Mouse (Mus musculus): ENCODE results near the gene Sphk1. TPM values are rescaled to one million over a fixed set of nuclear protein-coding genes. Genes with fewer than 3 reads are reported as not detected.

The Sphk1 gene
- polyA plus RNA-seq, 1 experiment = 15.7 TPM

GRCm38 (mm10) chr11:116533341-116534153 is 2.8 kb downstream of the Sphk1 start:
- Histone ChIP-seq H3K36me3 (ENCODE audit: control insufficient read depth, insufficient read depth, low read length) (no peaks in the 10 kb centered on the region), H3K4me3 (ENCODE audit: control insufficient read depth, insufficient read depth, low read length) (peak overlapping the region; percentile 26), H3K4me1 (replicated peaks; ENCODE audit: control insufficient read depth, insufficient read depth, low read length) (peaks cover 15% of the 10 kb centered on the region), H3K27me3 (ENCODE audit: control insufficient read depth, insufficient read depth, low read length) (peaks cover 23% of the 10 kb centered on the region), H3K27ac (ENCODE audit: control insufficient read depth, insufficient read depth, low read length) (no peak overlapping the region)
- WGBS = 2% methylated on average over 63 of the region's 63 CpGs
- TF ChIP-seq POLR2A (IDR thresholded peaks at IDR 0.05; ENCODE audit: control insufficient read depth, extremely low read depth, insufficient read depth, low read length, poor library complexity) = no peak
- no peak for TF ChIP-seq CTCF (IDR thresholded peaks at IDR 0.05; ENCODE audit: borderline replicate concordance, control insufficient read depth, extremely low read depth, insufficient read depth, low read length, poor library complexity)
- DNase-seq = no peak

- Histone ChIP-seq H3K4me3 (ENCODE audit: control insufficient read depth, insufficient read depth, low read length) (no peak overlapping the region), H3K27me3 (ENCODE audit: control insufficient read depth, insufficient read depth, low read length) (peaks cover 23% of the 10 kb centered on the region), H3K27ac (ENCODE audit: control insufficient read depth, insufficient read depth, low read length) (no peak overlapping the region), H3K36me3 (ENCODE audit: control insufficient read depth, insufficient read depth, low read length) (0 out of 2 replicates have a peak, but pooled peaks cover 2% of the 10 kb centered on the region), H3K4me1 (replicated peaks; ENCODE audit: control insufficient read depth, insufficient read depth, low read length) (peaks cover 15% of the 10 kb centered on the region)
- 21% methylated on average over 20 of the region's 20 CpGs for WGBS
- DNase-seq = peak; percentile 60
- TF ChIP-seq POLR2A (IDR thresholded peaks at IDR 0.05; ENCODE audit: control insufficient read depth, extremely low read depth, insufficient read depth, low read length, poor library complexity) (no peak), CTCF (IDR thresholded peaks at IDR 0.05; ENCODE audit: borderline replicate concordance, control insufficient read depth, extremely low read depth, insufficient read depth, low read length, poor library complexity) (peak; percentile 41; the same call in 1 of the 2 replicates)
These were observed 3.6 kb downstream of the Sphk1 start for GRCm38 (mm10) chr11:116534154-116534865.

GRCm38 (mm10) chr11:116536685-116537084 is 6.0 kb downstream of the Sphk1 start:
- TF ChIP-seq CTCF (IDR thresholded peaks at IDR 0.05; ENCODE audit: borderline replicate concordance, control insufficient read depth, extremely low read depth, insufficient read depth, low read length, poor library complexity) = no peak
- no peak for TF ChIP-seq POLR2A (IDR thresholded peaks at IDR 0.05; ENCODE audit: control insufficient read depth, extremely low read depth, insufficient read depth, low read length, poor library complexity)
- H3K27ac ChIP-seq (ENCODE audit: control insufficient read depth, insufficient read depth, low read length) = no peak overlapping the region
- H3K27me3 ChIP-seq (ENCODE audit: control insufficient read depth, insufficient read depth, low read length) = peaks cover 15% of the 10 kb centered on the region
- peaks cover 15% of the 10 kb centered on the region for H3K4me1 ChIP-seq (replicated peaks; ENCODE audit: control insufficient read depth, insufficient read depth, low read length)
- 94% methylated on average over 7 of the region's 7 CpGs for WGBS
- H3K36me3 ChIP-seq (ENCODE audit: control insufficient read depth, insufficient read depth, low read length) = 0 out of 2 replicates have a peak, but pooled peaks cover 3% of the 10 kb centered on the region
- H3K4me3 ChIP-seq (ENCODE audit: control insufficient read depth, insufficient read depth, low read length) = no peak overlapping the region
- no peak for DNase-seq

- H3K27ac ChIP-seq (ENCODE audit: control insufficient read depth, insufficient read depth, low read length) = no peak overlapping the region
- peaks cover 13% of the 10 kb centered on the region for H3K4me1 ChIP-seq (replicated peaks; ENCODE audit: control insufficient read depth, insufficient read depth, low read length)
- no peak for TF ChIP-seq POLR2A (IDR thresholded peaks at IDR 0.05; ENCODE audit: control insufficient read depth, extremely low read depth, insufficient read depth, low read length, poor library complexity)
- no peak for TF ChIP-seq CTCF (IDR thresholded peaks at IDR 0.05; ENCODE audit: borderline replicate concordance, control insufficient read depth, extremely low read depth, insufficient read depth, low read length, poor library complexity)
- 96% methylated on average over 5 of the region's 5 CpGs for WGBS
- no peak for DNase-seq
- no peak overlapping the region for H3K4me3 ChIP-seq (ENCODE audit: control insufficient read depth, insufficient read depth, low read length)
- 0 out of 2 replicates have a peak, but pooled peaks cover 3% of the 10 kb centered on the region for H3K36me3 ChIP-seq (ENCODE audit: control insufficient read depth, insufficient read depth, low read length)
- peaks cover 10% of the 10 kb centered on the region for H3K27me3 ChIP-seq (ENCODE audit: control insufficient read depth, insufficient read depth, low read length)
These were observed 6.7 kb downstream of the Sphk1 start for GRCm38 (mm10) chr11:116537388-116537787.

- DNase-seq = no peak
- 97% methylated on average over 12 of the region's 12 CpGs for WGBS
- Histone ChIP-seq H3K27me3 (ENCODE audit: control insufficient read depth, insufficient read depth, low read length) (peaks cover 4% of the 10 kb centered on the region; the same call in 1 of the 2 replicates), H3K36me3 (ENCODE audit: control insufficient read depth, insufficient read depth, low read length) (0 out of 2 replicates have a peak, but pooled peaks cover 3% of the 10 kb centered on the region), H3K27ac (ENCODE audit: control insufficient read depth, insufficient read depth, low read length) (no peak overlapping the region), H3K4me1 (replicated peaks; ENCODE audit: control insufficient read depth, insufficient read depth, low read length) (peaks cover 5% of the 10 kb centered on the region), H3K4me3 (ENCODE audit: control insufficient read depth, insufficient read depth, low read length) (no peak overlapping the region)
- TF ChIP-seq CTCF (IDR thresholded peaks at IDR 0.05; ENCODE audit: borderline replicate concordance, control insufficient read depth, extremely low read depth, insufficient read depth, low read length, poor library complexity) (no peak), POLR2A (IDR thresholded peaks at IDR 0.05; ENCODE audit: control insufficient read depth, extremely low read depth, insufficient read depth, low read length, poor library complexity) (no peak)
These were observed 7.5 kb downstream of the Sphk1 start for GRCm38 (mm10) chr11:116538142-116538735.

- peaks cover 12% of the 10 kb centered on the region for H3K36me3 ChIP-seq (ENCODE audit: control insufficient read depth, insufficient read depth, low read length)
- H3K4me3 ChIP-seq (ENCODE audit: control insufficient read depth, insufficient read depth, low read length) = no peak overlapping the region
- H3K27me3 ChIP-seq (ENCODE audit: control insufficient read depth, insufficient read depth, low read length) = no peaks in the 10 kb centered on the region
- H3K4me1 ChIP-seq (replicated peaks; ENCODE audit: control insufficient read depth, insufficient read depth, low read length) = no peaks in the 10 kb centered on the region
- 96% methylated on average over 11 of the region's 11 CpGs for WGBS
- DNase-seq = no peak
- TF ChIP-seq CTCF (IDR thresholded peaks at IDR 0.05; ENCODE audit: borderline replicate concordance, control insufficient read depth, extremely low read depth, insufficient read depth, low read length, poor library complexity) (no peak), POLR2A (IDR thresholded peaks at IDR 0.05; ENCODE audit: control insufficient read depth, extremely low read depth, insufficient read depth, low read length, poor library complexity) (no peak)
- no peak overlapping the region for H3K27ac ChIP-seq (ENCODE audit: control insufficient read depth, insufficient read depth, low read length)
These were observed 10.5 kb downstream of the Sphk1 start for GRCm38 (mm10) chr11:116541183-116541582.

Measured in thymus, adult 2 months (tissue).